Mouse (Mus musculus) splenic B cell, adult 2 months (primary cell): ENCODE data around the gene Col25a1.

Source experiments
- DNase-seq: peaks from one replicate; pipeline ENCODE4 v3.0.0-alpha.2; 2011; ENCODE audit warnings: low read depth, low spot score
- H3K27me3 ChIP-seq: 2 replicates; pipeline ENCODE4 v1.6.1; 2012; ENCODE audit warnings: mild to moderate bottlenecking, low read length, moderate library complexity, mixed read lengths; ENCODE audit not compliant: control insufficient read depth, poor library complexity, insufficient read depth, severe bottlenecking
- H3K36me3 ChIP-seq: 2 replicates; pipeline ENCODE4 v1.6.1; 2012; ENCODE audit warnings: mild to moderate bottlenecking, low read length, moderate library complexity, mixed read lengths; ENCODE audit not compliant: control insufficient read depth, poor library complexity, insufficient read depth, severe bottlenecking

Gene Col25a1

DNA sequence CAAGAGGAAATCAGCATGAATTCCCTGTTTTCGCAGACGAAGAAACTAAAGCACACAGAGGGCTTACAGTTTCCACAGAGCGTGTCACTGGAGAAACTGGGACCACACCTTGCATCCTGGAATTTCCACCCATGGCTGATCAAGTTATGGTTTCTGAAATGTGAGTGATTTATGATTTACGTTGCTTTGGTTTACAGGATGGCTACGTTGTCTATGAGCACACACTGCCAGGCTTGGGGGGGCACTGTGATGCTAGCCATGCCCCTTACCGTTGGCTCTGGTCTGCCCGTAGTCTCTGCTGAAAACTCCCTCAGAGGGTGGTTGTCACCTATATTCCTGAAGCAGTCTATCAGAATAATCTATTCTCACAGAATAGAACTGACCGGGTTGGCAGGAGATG, at the start of gene Col25a1:
TSS of gene Col25a1 (plus strand) at position 301 of the 400 bp plus-strand sequence.
- no peak for DNase-seq
- no peaks in the 10 kb centered on the region for H3K36me3 ChIP-seq
- no peaks in the 10 kb centered on the region for H3K27me3 ChIP-seq

DNA sequence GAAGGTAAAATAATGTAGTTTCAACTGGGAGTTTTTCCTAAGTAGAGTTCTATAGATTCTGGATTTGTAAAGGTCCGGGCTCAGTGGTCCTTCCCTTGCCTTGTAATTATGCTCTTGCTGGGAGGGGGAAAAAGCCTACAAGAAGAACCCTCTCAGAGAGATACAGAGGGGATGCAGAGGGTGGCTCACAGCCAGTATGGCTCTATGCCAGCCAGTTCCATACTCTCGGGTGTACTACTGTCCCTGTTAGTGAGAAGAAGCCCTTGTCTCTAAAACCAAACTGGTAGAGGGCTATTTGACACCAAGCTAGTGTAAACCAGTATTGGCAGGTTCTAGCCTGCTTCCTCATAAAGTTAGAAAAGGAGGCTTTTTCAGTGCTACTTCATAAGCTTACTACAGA, 48.0 kb upstream of the Col25a1 start:
- no peak for DNase-seq
- H3K27me3 ChIP-seq: no peaks in the 10 kb centered on the region
- H3K36me3 ChIP-seq: no peaks in the 10 kb centered on the region

GRCm38 (mm10) chr3:130086372-130087080, 44.8 kb upstream of the Col25a1 start:
- no peak for DNase-seq

GRCm38 (mm10) chr3:130087466-130087865, 43.8 kb upstream of the Col25a1 start:
- Histone ChIP-seq H3K36me3 (no peaks in the 10 kb centered on the region), H3K27me3 (0 out of 2 replicates have a peak, but pooled peaks cover 2% of the 10 kb centered on the region)
- DNase-seq: no peak

More at GRCm38 (mm10) chr3:130086372-130087080, 44.8 kb upstream of the Col25a1 start:
- Histone ChIP-seq H3K27me3 (0 out of 2 replicates have a peak, but pooled peaks cover 2% of the 10 kb centered on the region), H3K36me3 (no peaks in the 10 kb centered on the region)

DNA sequence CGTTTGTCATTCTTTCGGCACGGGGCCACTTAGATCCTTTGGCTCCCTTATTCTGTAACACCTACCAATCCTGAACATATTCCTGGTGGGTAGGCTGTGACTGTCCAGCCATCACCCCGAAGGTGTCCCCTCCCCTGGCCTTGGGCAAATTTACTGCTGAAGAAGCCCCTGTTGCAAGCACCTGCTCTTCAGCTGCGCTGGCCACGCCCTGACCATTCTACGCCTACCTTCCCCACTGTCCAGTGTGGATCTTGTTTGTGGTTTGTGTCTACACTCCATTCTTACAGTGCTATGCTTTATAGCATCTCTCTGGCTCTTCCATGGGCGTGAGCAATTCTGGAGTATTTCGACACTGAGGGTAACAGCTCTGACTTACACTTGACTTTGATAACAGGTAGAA, 42.6 kb upstream of the Col25a1 start:
- H3K27me3 ChIP-seq: 0 out of 2 replicates have a peak, but pooled peaks cover 2% of the 10 kb centered on the region
- no peak for DNase-seq
- H3K36me3 ChIP-seq: no peaks in the 10 kb centered on the region

GRCm38 (mm10) chr3:130090460-130090859, 40.8 kb upstream of the Col25a1 start:
- DNase-seq: no peak
- Histone ChIP-seq H3K36me3 (no peaks in the 10 kb centered on the region), H3K27me3 (0 out of 2 replicates have a peak, but pooled peaks cover 2% of the 10 kb centered on the region)

DNA sequence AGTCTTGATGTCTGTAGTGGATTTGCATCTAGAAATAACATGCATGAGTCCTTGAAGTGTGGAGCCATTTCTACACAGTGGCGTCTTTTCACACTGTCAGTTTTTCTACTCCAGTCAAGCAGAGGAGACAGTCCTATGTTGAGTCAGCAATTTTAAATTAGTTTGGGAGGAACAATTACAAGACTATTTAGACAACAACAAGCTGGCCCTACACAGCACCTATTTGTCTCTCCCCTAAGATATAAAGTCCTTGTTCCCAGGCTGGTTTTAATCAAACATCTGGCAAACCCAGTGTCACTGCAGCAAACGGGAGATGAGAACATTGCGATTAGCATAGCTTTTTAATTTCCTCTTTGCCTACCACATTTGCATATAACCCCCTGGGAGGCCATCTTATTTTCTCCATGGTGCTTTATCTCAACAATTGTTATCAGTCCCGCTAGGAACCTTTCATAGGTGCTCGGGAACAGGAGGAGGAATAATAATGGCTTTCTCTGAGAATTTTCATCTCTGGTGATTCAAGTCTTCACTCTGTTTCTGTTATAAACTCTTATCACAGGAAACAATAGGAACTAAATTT, 37.1 kb upstream of the Col25a1 start:
- no peaks in the 10 kb centered on the region for H3K36me3 ChIP-seq
- no peak for DNase-seq
- H3K27me3 ChIP-seq: 0 out of 2 replicates have a peak, but pooled peaks cover 2% of the 10 kb centered on the region

GRCm38 (mm10) chr3:130095160-130095781, 36.0 kb upstream of the Col25a1 start:
- peak; percentile 46 for DNase-seq
- H3K36me3 ChIP-seq: no peaks in the 10 kb centered on the region
- H3K27me3 ChIP-seq: 0 out of 2 replicates have a peak, but pooled peaks cover under 1% of the 10 kb centered on the region

DNA sequence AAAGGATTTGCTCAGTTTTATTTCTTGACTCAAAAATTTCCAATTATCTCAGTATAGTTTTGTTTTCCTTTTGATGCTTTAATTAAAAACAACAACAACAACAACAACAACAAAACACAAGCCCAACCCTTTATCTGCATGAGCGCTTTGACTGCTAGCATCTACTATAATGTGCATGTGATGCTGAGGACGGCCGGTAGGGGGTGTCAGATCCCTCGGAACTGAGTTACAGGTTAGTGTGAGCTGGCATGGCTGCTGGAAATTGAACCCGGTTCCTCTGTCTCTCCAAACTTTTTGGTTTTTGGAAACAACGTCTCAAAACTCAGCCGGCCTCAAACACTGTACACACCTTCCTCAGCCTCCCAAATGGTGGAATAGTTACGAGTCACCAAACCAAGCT, 27.8 kb upstream of the Col25a1 start:
- H3K36me3 ChIP-seq: no peaks in the 10 kb centered on the region
- peak; percentile 21 for DNase-seq
- no peaks in the 10 kb centered on the region for H3K27me3 ChIP-seq

- no peak for DNase-seq
- no peaks in the 10 kb centered on the region for H3K27me3 ChIP-seq
- H3K36me3 ChIP-seq: no peaks in the 10 kb centered on the region
Measured at GRCm38 (mm10) chr3:130104471-130104870, 26.8 kb upstream of the Col25a1 start.

GRCm38 (mm10) chr3:130116886-130117285, 14.4 kb upstream of the Col25a1 start:
- Histone ChIP-seq H3K36me3 (no peaks in the 10 kb centered on the region), H3K27me3 (no peaks in the 10 kb centered on the region)
- no peak for DNase-seq

GRCm38 (mm10) chr3:130127840-130128239, 3.5 kb upstream of the Col25a1 start:
- DNase-seq: no peak
- Histone ChIP-seq H3K27me3 (no peaks in the 10 kb centered on the region), H3K36me3 (no peaks in the 10 kb centered on the region)

- H3K27me3 ChIP-seq: no peaks in the 10 kb centered on the region
- DNase-seq: no peak
- no peaks in the 10 kb centered on the region for H3K36me3 ChIP-seq
Measured at GRCm38 (mm10) chr3:130128564-130128963, 2.7 kb upstream of the Col25a1 start.

DNA sequence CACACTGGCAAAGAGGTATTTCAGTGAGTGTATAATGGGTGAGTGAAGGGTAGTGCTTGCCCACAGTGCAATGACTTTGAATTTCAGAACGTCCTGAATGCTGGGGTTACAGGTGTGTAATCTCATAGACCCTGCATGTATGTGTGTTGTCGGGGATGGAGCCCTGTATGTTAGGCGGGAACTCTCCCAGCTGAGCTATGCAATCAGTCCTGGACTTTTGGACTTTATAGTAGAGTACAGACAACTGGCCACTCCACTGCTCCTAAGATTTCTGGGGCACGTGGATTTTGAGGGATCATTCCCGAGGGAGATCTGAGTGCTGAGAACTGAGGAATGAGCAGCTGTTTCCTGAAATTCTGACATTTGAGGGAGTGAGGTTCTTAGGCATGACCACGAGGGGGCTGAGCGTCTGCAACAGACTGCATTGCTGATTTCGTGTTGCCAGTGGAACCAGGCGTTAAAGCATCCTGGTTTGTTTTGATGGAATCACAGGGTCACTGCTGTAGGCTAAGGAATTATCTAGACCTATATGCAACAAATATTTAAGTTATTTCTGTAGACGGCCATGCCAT, 1.6 kb upstream of the Col25a1 start:
- H3K36me3 ChIP-seq: no peaks in the 10 kb centered on the region
- DNase-seq: no peak
- no peaks in the 10 kb centered on the region for H3K27me3 ChIP-seq

DNA sequence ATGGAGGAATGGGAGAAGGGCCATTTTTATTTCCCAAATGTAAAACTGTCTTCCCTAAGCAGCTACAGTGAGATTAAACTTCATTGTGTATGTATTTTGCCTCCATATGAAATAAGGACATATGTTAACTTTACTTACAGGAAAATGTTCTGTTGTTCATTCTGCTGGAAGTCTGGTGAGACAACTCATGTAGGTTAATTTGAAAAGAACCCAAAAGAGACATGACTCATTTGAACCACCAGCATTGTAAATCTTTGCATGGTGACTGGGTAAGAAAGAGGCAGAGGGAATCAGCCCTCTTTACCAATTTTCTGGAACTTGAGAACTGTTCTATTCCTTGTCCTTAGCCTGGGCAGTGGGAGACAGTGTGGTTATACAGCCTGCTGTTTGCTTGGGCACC, 5.9 kb downstream of the Col25a1 start:
- no peaks in the 10 kb centered on the region for H3K27me3 ChIP-seq
- no peak for DNase-seq
- no peaks in the 10 kb centered on the region for H3K36me3 ChIP-seq
